Mouse (Mus musculus): ENCODE data around the gene Tada2a. TPM values are rescaled to one million over a fixed set of nuclear protein-coding genes. Genes with fewer than 3 reads are reported as not detected.

The Tada2a gene
- polyA plus RNA-seq, 2 experiments: 36.9 to 56.2 TPM

DNA sequence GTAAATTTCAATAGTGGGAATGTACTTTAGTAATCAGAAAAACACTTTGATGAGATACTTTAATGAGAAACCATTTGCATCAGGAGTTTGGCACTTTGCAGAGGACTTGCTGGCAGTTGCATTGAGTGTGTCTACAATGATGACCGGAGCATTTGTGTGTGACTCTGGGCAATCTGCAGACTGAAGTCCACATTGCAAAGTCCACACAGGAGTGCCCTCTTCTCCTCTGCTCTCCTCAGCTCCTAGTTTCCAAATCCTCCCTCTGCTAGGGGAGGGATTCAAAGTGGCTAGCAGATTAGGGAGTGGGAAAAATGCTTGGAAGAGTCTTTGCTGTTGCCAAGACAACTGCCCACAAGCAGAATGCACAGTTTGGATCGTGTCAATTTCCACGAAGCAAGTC is 16.7 kb upstream of the Tada2a start:
- no peaks in the 10 kb centered on the region for H3K4me1 ChIP-seq (ENCODE audit: control insufficient read depth, insufficient read depth, low read length)
- ATAC-seq (ENCODE audit: low FRiP score, low read depth): no peak
- H3K9me3 ChIP-seq (ENCODE audit: control insufficient read depth, low read length): no peaks in the 10 kb centered on the region
- H3K4me3 ChIP-seq (replicated peaks; ENCODE audit: low read length): no peak overlapping the region
- H3K27me3 ChIP-seq (ENCODE audit: control insufficient read depth, insufficient read depth, low read length): no peaks in the 10 kb centered on the region
- no peak overlapping the region for H3K4me2 ChIP-seq (replicated peaks; ENCODE audit: low read depth, low read length, severe bottlenecking)
- H3K27ac ChIP-seq (replicated peaks; ENCODE audit: low read depth, low read length): no peak overlapping the region
- WGBS: 64% methylated on average over 3 of the region's 3 CpGs
- no peak for TF ChIP-seq POLR2A (IDR thresholded peaks at IDR 0.05; ENCODE audit: borderline replicate concordance, extremely low read depth, insufficient read depth, insufficient read length)
- H3K36me3 ChIP-seq (ENCODE audit: control insufficient read depth, insufficient read depth, low read length): no peaks in the 10 kb centered on the region
- H3K9ac ChIP-seq (ENCODE audit: low read depth, low read length, severe bottlenecking): no peak overlapping the region
- no peak for DNase-seq (ENCODE audit: low spot score)

DNA sequence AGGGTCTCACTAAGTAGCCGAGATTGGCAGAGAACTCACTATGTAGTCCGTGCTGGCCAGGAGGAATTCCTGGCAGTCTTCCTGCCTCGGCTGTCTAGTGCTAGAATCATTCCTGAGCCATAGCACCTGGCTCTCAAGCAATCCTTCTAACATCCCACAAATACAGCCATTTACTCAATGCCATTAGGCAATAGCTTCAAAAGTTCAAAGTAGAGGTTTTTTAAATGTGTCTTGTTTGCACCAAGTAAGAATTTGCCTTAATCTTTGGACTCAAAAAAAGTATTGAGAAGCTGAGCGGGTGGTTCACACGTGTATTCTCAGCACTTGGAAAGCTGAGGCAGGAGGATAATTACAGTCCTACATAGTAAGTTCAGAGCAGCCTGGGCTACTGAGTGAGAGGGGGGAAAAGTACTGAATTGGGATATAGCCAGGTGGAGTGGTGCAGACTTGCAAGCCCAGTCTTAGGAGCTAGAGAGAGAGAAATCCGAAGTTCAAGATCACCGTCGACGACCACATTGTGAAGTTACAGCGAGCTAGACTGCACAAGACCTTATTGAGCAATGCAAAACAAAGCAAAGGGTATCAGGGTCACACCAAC is 15.9 kb upstream of the Tada2a start:
- no peaks in the 10 kb centered on the region for H3K4me1 ChIP-seq (ENCODE audit: control insufficient read depth, insufficient read depth, low read length)
- H3K36me3 ChIP-seq (ENCODE audit: control insufficient read depth, insufficient read depth, low read length): no peaks in the 10 kb centered on the region
- no peak overlapping the region for H3K27ac ChIP-seq (replicated peaks; ENCODE audit: low read depth, low read length)
- H3K9me3 ChIP-seq (ENCODE audit: control insufficient read depth, low read length): no peaks in the 10 kb centered on the region
- H3K27me3 ChIP-seq (ENCODE audit: control insufficient read depth, insufficient read depth, low read length): no peaks in the 10 kb centered on the region
- ATAC-seq (ENCODE audit: low FRiP score, low read depth) (no peak), DNase-seq (ENCODE audit: low spot score) (no peak)
- TF ChIP-seq POLR2A (IDR thresholded peaks at IDR 0.05; ENCODE audit: borderline replicate concordance, extremely low read depth, insufficient read depth, insufficient read length): no peak
- no peak overlapping the region for H3K9ac ChIP-seq (ENCODE audit: low read depth, low read length, severe bottlenecking)
- H3K4me2 ChIP-seq (replicated peaks; ENCODE audit: low read depth, low read length, severe bottlenecking): no peak overlapping the region
- H3K4me3 ChIP-seq (replicated peaks; ENCODE audit: low read length): no peak overlapping the region
- WGBS: 77% methylated on average over 10 of the region's 10 CpGs

DNA sequence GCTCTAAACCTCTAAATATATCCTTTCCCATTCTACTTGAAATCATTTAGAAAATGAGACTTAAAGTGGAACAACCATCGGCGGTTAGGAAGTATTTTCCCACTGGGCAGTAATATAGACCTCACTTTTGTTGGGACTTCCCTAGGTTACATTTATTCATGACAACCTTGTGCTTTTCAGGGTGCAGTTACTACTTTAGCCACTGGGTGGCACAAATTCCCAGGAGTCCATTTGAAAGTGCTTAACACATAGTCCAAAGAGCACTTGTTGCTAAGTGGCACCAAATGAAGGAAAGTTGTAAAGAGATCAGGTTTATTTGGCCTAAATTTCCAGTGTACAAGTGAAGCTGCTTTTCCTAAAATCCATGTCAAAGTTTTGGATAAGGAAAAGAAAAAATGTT is 12.4 kb upstream of the Tada2a start:
- H3K27ac ChIP-seq (replicated peaks; ENCODE audit: low read depth, low read length): no peak overlapping the region
- no peaks in the 10 kb centered on the region for H3K36me3 ChIP-seq (ENCODE audit: control insufficient read depth, insufficient read depth, low read length)
- no peak overlapping the region for H3K4me2 ChIP-seq (replicated peaks; ENCODE audit: low read depth, low read length, severe bottlenecking)
- ATAC-seq (ENCODE audit: low FRiP score, low read depth): no peak
- DNase-seq (ENCODE audit: low spot score): no peak
- H3K9me3 ChIP-seq (ENCODE audit: control insufficient read depth, low read length): no peaks in the 10 kb centered on the region
- no peak overlapping the region for H3K4me3 ChIP-seq (replicated peaks; ENCODE audit: low read length)
- H3K27me3 ChIP-seq (ENCODE audit: control insufficient read depth, insufficient read depth, low read length): no peaks in the 10 kb centered on the region
- 56% methylated on average over 2 of the region's 2 CpGs for WGBS
- no peaks in the 10 kb centered on the region for H3K4me1 ChIP-seq (ENCODE audit: control insufficient read depth, insufficient read depth, low read length)
- TF ChIP-seq POLR2A (IDR thresholded peaks at IDR 0.05; ENCODE audit: borderline replicate concordance, extremely low read depth, insufficient read depth, insufficient read length): no peak
- H3K9ac ChIP-seq (ENCODE audit: low read depth, low read length, severe bottlenecking): no peak overlapping the region

DNA sequence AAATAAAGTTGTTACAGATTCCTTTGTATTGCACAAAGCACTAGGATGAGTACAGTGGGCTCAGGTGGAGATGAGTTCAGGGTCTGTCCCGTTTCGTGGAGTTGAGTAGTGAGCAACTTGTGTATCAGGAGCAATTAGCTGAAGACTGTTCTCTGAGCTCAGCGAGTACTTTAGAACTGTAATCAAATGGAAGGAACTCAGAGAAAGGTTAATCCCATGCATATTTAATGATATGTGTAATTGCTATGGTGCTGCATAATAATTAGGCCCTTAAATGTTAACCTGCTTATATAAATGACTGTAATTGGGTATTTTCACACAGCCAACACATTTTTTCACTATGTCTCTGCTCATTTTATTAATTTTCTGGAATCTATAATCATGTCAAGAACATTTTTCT is 7.1 kb upstream of the Tada2a start:
- H3K9ac ChIP-seq (ENCODE audit: low read depth, low read length, severe bottlenecking): no peak overlapping the region
- H3K27me3 ChIP-seq (ENCODE audit: control insufficient read depth, insufficient read depth, low read length): no peaks in the 10 kb centered on the region
- H3K4me3 ChIP-seq (replicated peaks; ENCODE audit: low read length): no peak overlapping the region
- TF ChIP-seq POLR2A (IDR thresholded peaks at IDR 0.05; ENCODE audit: borderline replicate concordance, extremely low read depth, insufficient read depth, insufficient read length): no peak
- no peaks in the 10 kb centered on the region for H3K4me1 ChIP-seq (ENCODE audit: control insufficient read depth, insufficient read depth, low read length)
- H3K27ac ChIP-seq (replicated peaks; ENCODE audit: low read depth, low read length): no peak overlapping the region
- no peak overlapping the region for H3K4me2 ChIP-seq (replicated peaks; ENCODE audit: low read depth, low read length, severe bottlenecking)
- ATAC-seq (ENCODE audit: low FRiP score, low read depth) (no peak), DNase-seq (ENCODE audit: low spot score) (no peak)
- H3K36me3 ChIP-seq (ENCODE audit: control insufficient read depth, insufficient read depth, low read length): no peaks in the 10 kb centered on the region
- H3K9me3 ChIP-seq (ENCODE audit: control insufficient read depth, low read length): no peaks in the 10 kb centered on the region
- 82% methylated on average over 3 of the region's 3 CpGs for WGBS

DNA sequence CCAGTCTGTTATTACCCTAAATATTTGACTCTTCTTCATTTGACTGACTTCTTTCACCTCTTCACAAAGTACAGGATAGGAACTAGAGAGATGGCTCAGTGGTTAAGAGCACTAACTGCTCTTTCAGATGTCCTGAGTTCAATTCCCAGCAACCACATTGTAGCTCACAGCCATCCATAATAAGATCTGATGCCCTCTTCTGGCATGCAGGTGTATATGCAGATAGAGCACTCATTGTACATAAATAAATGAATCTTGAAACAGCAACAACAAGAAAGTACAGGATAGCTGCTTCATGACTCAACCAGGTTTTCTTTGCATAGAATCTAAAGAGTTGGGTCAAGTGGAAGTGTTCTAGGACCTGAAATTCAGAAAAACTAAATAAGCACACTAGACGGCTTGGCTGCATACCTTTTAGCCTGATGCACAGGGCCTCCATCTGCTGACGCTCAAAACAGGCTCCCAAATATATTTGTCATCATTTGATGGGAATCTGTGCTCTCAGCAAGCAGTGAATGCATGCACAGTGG is 5.0 kb upstream of the Tada2a start:
- H3K27me3 ChIP-seq (ENCODE audit: control insufficient read depth, insufficient read depth, low read length): no peaks in the 10 kb centered on the region
- H3K36me3 ChIP-seq (ENCODE audit: control insufficient read depth, insufficient read depth, low read length): no peaks in the 10 kb centered on the region
- H3K4me3 ChIP-seq (replicated peaks; ENCODE audit: low read length): no peak overlapping the region
- H3K9me3 ChIP-seq (ENCODE audit: control insufficient read depth, low read length): no peaks in the 10 kb centered on the region
- no peak for TF ChIP-seq POLR2A (IDR thresholded peaks at IDR 0.05; ENCODE audit: borderline replicate concordance, extremely low read depth, insufficient read depth, insufficient read length)
- DNase-seq (ENCODE audit: low spot score): no peak
- WGBS: 88% methylated on average over 2 of the region's 2 CpGs
- no peak for ATAC-seq (ENCODE audit: low FRiP score, low read depth)
- H3K27ac ChIP-seq (replicated peaks; ENCODE audit: low read depth, low read length): no peak overlapping the region
- no peak overlapping the region for H3K9ac ChIP-seq (ENCODE audit: low read depth, low read length, severe bottlenecking)
- H3K4me2 ChIP-seq (replicated peaks; ENCODE audit: low read depth, low read length, severe bottlenecking): no peak overlapping the region
- no peaks in the 10 kb centered on the region for H3K4me1 ChIP-seq (ENCODE audit: control insufficient read depth, insufficient read depth, low read length)

Data from limb, embryonic 14.5 days (tissue).